Mouse (Mus musculus) liver, postnatal 0 days (tissue): ENCODE data around the gene Cpm. TPM values are rescaled to one million over a fixed set of nuclear protein-coding genes. Genes with fewer than 3 reads are reported as not detected.

Experiments used
- ATAC-seq: fragments of 200-750 bp; cut with Nextera tagmentation; 2 replicates; pipeline ENCODE4 v1.8.0; 2017; ENCODE audit warnings: mild to moderate bottlenecking, moderate library complexity
- DNase-seq: peaks from one replicate; pipeline ENCODE4 v3.0.0-alpha.2; 2016
- H3K27ac ChIP-seq: fragments of 300-500 bp; sonication (generic); 2 replicates; pipeline ENCODE4 v1.5.1; 2014; ENCODE audit warnings: antibody characterized with exemption, moderate library complexity, mild to moderate bottlenecking, low read depth
- H3K27me3 ChIP-seq: fragments of 300-500 bp; sonication (generic); 2 replicates; pipeline ENCODE4 v1.6.1; 2014; ENCODE audit warnings: low read length, control low read depth, mixed read lengths; ENCODE audit not compliant: insufficient read depth
- H3K36me3 ChIP-seq: fragments of 300-500 bp; sonication (generic); replicated peaks from 2 replicates; pipeline ENCODE4 v1.6.1; 2014; ENCODE audit warnings: mild to moderate bottlenecking, control low read depth, low read length, moderate library complexity, mixed read lengths; ENCODE audit not compliant: insufficient read depth
- H3K4me1 ChIP-seq: fragments of 300-500 bp; sonication (generic); 2 replicates; pipeline ENCODE4 v1.6.1; 2014; ENCODE audit warnings: antibody characterized with exemption, mild to moderate bottlenecking, control low read depth; ENCODE audit not compliant: insufficient read depth
- H3K4me2 ChIP-seq: fragments of 300-500 bp; sonication (generic); 2 replicates; pipeline ENCODE4 v1.6.1; 2014; ENCODE audit warnings: low read depth, mild to moderate bottlenecking, low read length, moderate library complexity, mixed read lengths
- H3K4me3 ChIP-seq: fragments of 300-500 bp; sonication (generic); 2 replicates; pipeline ENCODE4 v1.5.1; 2014; ENCODE audit warnings: low read depth, low read length
- H3K9ac ChIP-seq: fragments of 300-500 bp; sonication (generic); replicated peaks from 2 replicates; pipeline ENCODE4 v1.6.1; 2014; ENCODE audit warnings: mild to moderate bottlenecking, moderate library complexity
- H3K9me3 ChIP-seq: fragments of 300-500 bp; sonication (generic); 2 replicates; pipeline ENCODE4 v1.6.1; 2016; ENCODE audit warnings: mild to moderate bottlenecking, control low read depth, low read length, mixed read lengths
- CTCF ChIP-seq: sonication (generic); IDR thresholded peaks from 2 replicates; pipeline ENCODE4 v1.5.1; 2016; ENCODE audit warnings: antibody characterized with exemption, low read depth
- EP300 ChIP-seq: IDR thresholded peaks from 2 replicates; pipeline ENCODE4 v1.6.1; 2016; ENCODE audit warnings: antibody characterized with exemption, low read depth, mild to moderate bottlenecking
- WGBS: fragments of 180-500 bp; shearing (Covaris S2); extraction: QIAGEN DNeasy Blood & Tissue Kit; methylation state at CpG from one replicate; pipeline ENCODE4 v1.1.7; 2014; ENCODE audit not compliant: insufficient replicate concordance; 5-methylcytosine and 5-hydroxymethylcytosine counted together
- polyA plus RNA-seq: library from polyadenylated mRNA; unstranded; fragments of >200 nt; fragmentation: Nextera tagmentation; extraction: Ambion mirVana; gene quantifications from 2 replicates; pipeline ENCODE4 v1.2.1, GENCODE M21; 2015

The Cpm gene
- polyA plus RNA-seq, 1 experiment from 2014 or later: 7.0 TPM

DNA sequence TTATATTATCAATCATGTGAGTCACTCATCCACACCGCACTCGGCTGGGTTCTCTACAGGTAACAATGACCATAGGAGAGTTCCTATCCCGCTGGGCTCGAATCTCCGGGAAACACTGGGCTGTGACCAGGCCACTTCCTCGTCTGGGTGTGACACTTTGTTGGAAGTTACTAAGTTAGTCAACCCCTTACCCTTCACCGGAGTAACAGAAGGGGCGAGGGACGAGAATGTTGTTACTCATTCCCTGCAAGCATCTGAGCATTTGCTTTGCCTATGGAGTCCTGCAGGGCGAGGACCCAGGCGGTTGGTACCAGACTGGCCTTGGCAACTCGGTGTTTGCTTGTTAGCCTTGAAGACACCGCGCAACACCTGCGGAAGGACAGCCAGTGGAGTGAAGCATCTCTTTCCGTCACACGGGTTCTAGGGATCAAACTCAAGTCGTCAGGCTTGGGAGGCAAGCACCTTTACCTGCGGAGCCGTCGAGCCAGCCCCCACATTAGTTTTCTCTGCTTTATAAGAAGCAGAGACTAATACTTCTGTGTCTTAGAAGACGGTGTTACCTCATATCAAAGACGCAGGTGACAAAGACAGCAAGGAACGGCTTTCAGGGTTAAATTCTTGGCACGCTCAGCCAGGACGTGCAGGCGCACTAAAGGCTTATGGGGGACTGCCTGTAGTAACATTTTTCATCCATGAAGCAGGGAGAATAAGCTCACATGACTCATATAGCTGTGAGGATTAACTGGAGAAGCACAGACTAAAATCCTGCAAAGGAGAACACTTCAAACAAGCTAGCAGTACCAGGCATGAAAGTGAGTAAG lies 10.0 kb upstream of the Cpm start:
- ATAC-seq (no peak), DNase-seq (no peak)
- no peak overlapping the region for H3K4me2 ChIP-seq
- no peaks in the 10 kb centered on the region for H3K36me3 ChIP-seq
- TF ChIP-seq CTCF (no peak), EP300 (no peak)
- no peaks in the 10 kb centered on the region for H3K4me1 ChIP-seq
- no peak overlapping the region for H3K27ac ChIP-seq
- no peak overlapping the region for H3K4me3 ChIP-seq
- no peak overlapping the region for H3K9ac ChIP-seq
- H3K27me3 ChIP-seq: no peaks in the 10 kb centered on the region
- H3K9me3 ChIP-seq: no peaks in the 10 kb centered on the region
- 83% methylated on average over 27 of the region's 27 CpGs for WGBS

- Histone ChIP-seq H3K9ac (no peak overlapping the region), H3K9me3 (no peaks in the 10 kb centered on the region), H3K27ac (no peak overlapping the region), H3K4me3 (no peak overlapping the region), H3K4me1 (no peaks in the 10 kb centered on the region), H3K4me2 (no peak overlapping the region), H3K36me3 (no peaks in the 10 kb centered on the region), H3K27me3 (no peaks in the 10 kb centered on the region)
- WGBS: 92% methylated on average over 2 of the region's 2 CpGs
- TF ChIP-seq CTCF: no peak
- TF ChIP-seq EP300: no peak
- no peak for ATAC-seq
- DNase-seq: no peak
Observed at GRCm38 (mm10) chr10:117619862-117620179, 9.5 kb upstream of the Cpm start.

GRCm38 (mm10) chr10:117620530-117620929 lies 8.8 kb upstream of the Cpm start:
- no peak overlapping the region for H3K9ac ChIP-seq
- no peak overlapping the region for H3K27ac ChIP-seq
- H3K4me3 ChIP-seq: no peak overlapping the region
- H3K4me2 ChIP-seq: no peak overlapping the region
- H3K27me3 ChIP-seq: no peaks in the 10 kb centered on the region
- no peaks in the 10 kb centered on the region for H3K36me3 ChIP-seq
- 83% methylated on average over 4 of the region's 4 CpGs for WGBS
- ATAC-seq (no peak), DNase-seq (no peak)
- TF ChIP-seq CTCF: no peak
- TF ChIP-seq EP300: no peak
- no peaks in the 10 kb centered on the region for H3K4me1 ChIP-seq
- no peaks in the 10 kb centered on the region for H3K9me3 ChIP-seq

- Histone ChIP-seq H3K9ac (no peak overlapping the region), H3K27ac (no peak overlapping the region), H3K9me3 (no peaks in the 10 kb centered on the region), H3K4me1 (no peaks in the 10 kb centered on the region), H3K36me3 (no peaks in the 10 kb centered on the region), H3K4me3 (no peak overlapping the region), H3K27me3 (no peaks in the 10 kb centered on the region), H3K4me2 (no peak overlapping the region)
- TF ChIP-seq CTCF (no peak), EP300 (no peak)
- 59% methylated on average over 3 of the region's 3 CpGs for WGBS
- DNase-seq (no peak), ATAC-seq (no peak)
Observed at GRCm38 (mm10) chr10:117620934-117621501, 8.3 kb upstream of the Cpm start.

DNA sequence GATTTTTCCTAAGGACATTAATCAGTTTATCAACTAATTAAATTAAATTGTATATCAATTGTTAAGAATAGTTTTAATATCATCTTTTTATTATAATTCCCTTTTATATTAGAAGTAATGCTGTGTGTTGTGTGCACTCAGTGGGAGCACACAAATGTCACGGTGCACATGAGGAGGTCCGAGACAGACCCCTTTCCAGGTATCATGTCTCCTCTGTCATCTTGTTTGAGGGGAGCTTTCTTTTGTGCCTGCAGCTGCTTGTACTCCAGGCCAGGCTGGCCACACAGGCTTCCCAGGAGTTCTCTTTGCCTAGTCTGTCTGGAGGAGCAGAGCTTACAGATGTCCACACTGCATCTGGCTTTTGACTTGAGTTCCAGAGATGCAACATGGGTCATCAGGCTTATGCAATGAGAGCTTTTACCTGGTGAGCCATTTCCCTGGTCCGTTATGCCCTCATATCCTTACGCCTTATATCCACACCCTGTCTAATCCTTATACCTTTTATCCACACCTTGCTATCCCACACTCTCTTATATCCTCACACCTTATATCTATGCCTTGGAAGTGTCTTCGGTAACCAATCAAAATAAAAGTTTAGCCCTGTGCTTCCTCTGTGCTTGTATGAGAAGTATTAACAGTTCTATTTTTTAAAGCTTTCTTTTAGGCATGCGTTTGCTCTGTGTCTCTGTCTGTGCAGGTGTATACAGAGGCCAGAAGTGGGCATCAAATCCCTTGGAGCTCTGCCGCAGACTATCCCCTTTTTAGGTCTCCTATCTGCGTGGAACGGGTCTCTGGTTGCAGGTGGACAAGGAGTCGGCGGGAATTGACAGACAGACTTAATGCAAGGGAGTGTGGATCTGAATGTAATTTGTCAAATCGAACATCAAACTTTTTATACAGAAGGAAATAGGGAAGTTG lies 7.4 kb upstream of the Cpm start:
- Histone ChIP-seq H3K36me3 (no peaks in the 10 kb centered on the region), H3K9me3 (no peaks in the 10 kb centered on the region), H3K4me2 (no peak overlapping the region), H3K27me3 (no peaks in the 10 kb centered on the region), H3K4me3 (no peak overlapping the region), H3K27ac (no peak overlapping the region), H3K4me1 (no peaks in the 10 kb centered on the region), H3K9ac (no peak overlapping the region)
- ATAC-seq: no peak
- no peak for DNase-seq
- 80% methylated on average over 12 of the region's 12 CpGs for WGBS
- TF ChIP-seq CTCF: no peak
- TF ChIP-seq EP300: no peak

- Histone ChIP-seq H3K36me3 (no peaks in the 10 kb centered on the region), H3K27me3 (0 out of 2 replicates have a peak, but pooled peaks cover under 1% of the 10 kb centered on the region), H3K9me3 (no peaks in the 10 kb centered on the region), H3K4me1 (0 out of 2 replicates have a peak, but pooled peaks cover 10% of the 10 kb centered on the region), H3K4me2 (no peak overlapping the region), H3K27ac (no peak overlapping the region), H3K9ac (no peak overlapping the region), H3K4me3 (no peak overlapping the region)
- ATAC-seq (no peak), DNase-seq (no peak)
- TF ChIP-seq CTCF: no peak
- no peak for TF ChIP-seq EP300
Observed at GRCm38 (mm10) chr10:117623358-117623757, 5.9 kb upstream of the Cpm start.
